Mouse (Mus musculus) skeletal muscle tissue, postnatal 0 days (tissue): Measurements from ENCODE around the gene Gm17693. TPM values are rescaled to one million over a fixed set of nuclear protein-coding genes. Genes with fewer than 3 reads are reported as not detected.

Experiments used
- polyA plus RNA-seq: library from polyadenylated mRNA; unstranded; fragments of >200 nt; fragmentation: Nextera tagmentation; extraction: Ambion mirVana; gene quantifications from 2 replicates; pipeline ENCODE4 v1.2.1, GENCODE M21; 2015

Gm17693 gene
- not detected in 2 replicates for polyA plus RNA-seq

GRCm38 (mm10) chrX:125705144-125705543, at the start of gene Gm17693:
Gene Gm17693 (plus strand): TSS chrX:125705444.

